Mouse (Mus musculus) CD4-positive, CD25-positive, alpha-beta regulatory T cell, adult 4 months (primary cell): ENCODE results near the gene Pdpk1. TPM values are rescaled to one million over a fixed set of nuclear protein-coding genes. Genes with fewer than 3 reads are reported as not detected.
"Not testable (repeated sequence)": the region's sequence is repeated elsewhere in the genome, so short reads cannot be mapped to it uniquely, and the experiment has no call there.

Experiments
- ATAC-seq: one replicate; pipeline ENCODE4 v1.8.0; 2017
- polyA plus RNA-seq, 2 experiments: library from polyadenylated mRNA; unstranded; fragments of 100-300 nt; shearing (Covaris generic); gene quantifications; one replicate each; pipeline ENCODE4 v1.2.1; 2017

Gene Pdpk1
- polyA plus RNA-seq, 2 experiments from 2014 or later = 30.4 to 37.6 TPM

GRCm38 (mm10) chr17:24162584-24163175 is 12.0 kb upstream of the Pdpk1 start:
- ATAC-seq = peak; percentile 32

DNA sequence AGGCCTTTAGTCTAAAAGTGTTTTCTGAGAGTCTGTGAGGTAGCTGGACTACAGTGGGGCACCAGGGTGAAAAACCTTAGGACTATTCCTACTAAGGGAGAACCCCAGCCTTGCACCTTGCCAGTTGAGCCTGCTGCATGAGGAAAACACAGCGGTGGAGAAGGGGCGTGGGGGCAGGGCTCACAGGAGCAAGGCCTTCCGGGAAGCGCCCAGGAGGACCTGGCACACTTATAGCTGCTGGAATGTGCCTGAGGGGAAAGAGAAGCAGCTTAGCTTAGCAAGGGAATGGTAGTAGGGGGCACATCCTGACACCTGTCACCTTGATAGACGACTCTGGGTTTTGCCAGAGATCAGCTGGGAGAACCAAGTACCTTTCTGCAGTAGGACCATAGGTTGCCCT is 10.7 kb upstream of the Pdpk1 start:
- no peak for ATAC-seq

DNA sequence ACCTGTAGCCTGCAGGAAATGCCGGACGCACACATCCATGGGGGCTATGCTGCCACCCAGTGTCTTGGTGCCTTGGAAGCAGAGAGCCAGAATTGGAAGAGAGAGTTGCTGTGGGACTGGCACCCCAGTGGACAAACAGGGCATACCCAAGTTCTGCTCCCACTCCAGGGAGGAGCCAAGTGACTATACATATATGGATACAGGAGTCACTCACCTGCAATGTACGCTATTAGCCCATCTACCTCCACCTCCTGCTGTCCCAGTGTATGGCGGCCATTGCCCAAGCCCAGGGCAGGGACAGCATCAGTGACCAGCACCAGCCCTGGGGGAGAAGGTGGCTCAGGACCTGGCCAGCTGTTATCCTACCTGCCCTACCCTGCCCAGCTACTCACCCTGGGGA is 6.8 kb upstream of the Pdpk1 start:
- no peak for ATAC-seq

- no peak for ATAC-seq
Observed at GRCm38 (mm10) chr17:24157121-24157520, 6.4 kb upstream of the Pdpk1 start.

- no peak for ATAC-seq
Observed at GRCm38 (mm10) chr17:24156394-24156793, 5.7 kb upstream of the Pdpk1 start.

DNA sequence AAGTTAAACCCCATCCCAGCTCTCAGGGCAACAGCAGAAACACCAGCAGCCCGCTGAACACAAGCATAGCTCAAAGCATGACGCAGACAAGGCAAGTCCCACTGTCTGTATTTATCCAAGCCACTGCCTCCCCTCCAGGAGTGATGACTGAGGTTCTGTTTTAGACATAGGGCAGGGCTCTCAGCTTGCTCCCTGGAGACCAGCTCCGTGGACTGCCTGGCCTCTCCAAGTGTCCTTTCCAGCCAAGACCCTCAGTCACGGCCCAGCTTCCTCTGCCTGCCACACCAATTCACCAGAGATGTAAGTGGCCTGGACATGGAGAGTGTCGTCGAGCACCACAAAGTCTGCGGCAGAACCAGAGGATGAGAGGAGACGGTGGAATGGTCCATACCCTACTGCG is 5.0 kb upstream of the Pdpk1 start:
- ATAC-seq = no peak

DNA sequence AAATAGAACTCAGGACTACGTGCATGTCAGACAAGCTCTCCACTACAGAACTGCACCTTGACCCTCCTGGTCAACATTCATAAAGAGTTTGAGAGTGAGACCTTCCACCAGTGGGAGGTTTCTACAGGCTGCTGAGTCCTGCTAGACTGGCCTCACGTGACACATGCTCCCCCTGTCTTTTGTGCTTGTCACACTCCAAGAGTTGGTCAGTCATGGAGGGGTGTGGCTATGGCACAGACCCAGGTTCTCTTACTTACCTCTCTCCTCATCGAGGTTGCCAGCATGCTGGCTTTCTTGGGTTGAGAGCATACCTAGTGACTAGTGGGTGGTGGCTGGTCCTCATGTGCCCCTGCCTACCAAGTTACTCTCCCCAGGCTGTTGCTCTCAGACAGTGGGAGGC is 3.7 kb upstream of the Pdpk1 start:
- ATAC-seq = no peak

GRCm38 (mm10) chr17:24151890-24152563 is 1.3 kb upstream of the Pdpk1 start:
- peak; percentile 96 for ATAC-seq

- no peak for ATAC-seq
Observed at GRCm38 (mm10) chr17:24151382-24151781, 658 bp upstream of the Pdpk1 start.

DNA sequence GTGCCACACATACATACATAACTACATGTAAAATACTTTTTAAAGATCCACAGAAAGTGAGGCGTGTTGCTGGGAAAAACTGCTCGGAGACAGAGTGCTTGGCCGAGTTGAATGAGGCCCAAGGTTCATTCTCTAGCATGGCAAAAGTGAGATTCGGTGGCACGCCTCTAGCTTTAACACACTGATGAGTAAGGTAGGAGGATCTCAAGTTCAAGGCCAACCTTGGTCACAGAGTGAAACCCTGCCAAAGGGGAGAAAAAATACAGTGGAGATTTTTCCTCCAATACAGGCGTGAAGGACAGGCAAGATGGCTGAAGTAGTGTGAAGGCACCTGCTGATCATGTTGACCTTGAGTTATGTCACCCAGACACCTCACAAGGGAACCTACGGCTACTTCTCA is 1.3 kb downstream of the Pdpk1 start:
- no peak for ATAC-seq

- ATAC-seq = no peak
Observed at GRCm38 (mm10) chr17:24142897-24143296, 7.8 kb downstream of the Pdpk1 start.

- peak; percentile 98 for ATAC-seq
Observed at GRCm38 (mm10) chr17:24141425-24141920, 9.3 kb downstream of the Pdpk1 start.

DNA sequence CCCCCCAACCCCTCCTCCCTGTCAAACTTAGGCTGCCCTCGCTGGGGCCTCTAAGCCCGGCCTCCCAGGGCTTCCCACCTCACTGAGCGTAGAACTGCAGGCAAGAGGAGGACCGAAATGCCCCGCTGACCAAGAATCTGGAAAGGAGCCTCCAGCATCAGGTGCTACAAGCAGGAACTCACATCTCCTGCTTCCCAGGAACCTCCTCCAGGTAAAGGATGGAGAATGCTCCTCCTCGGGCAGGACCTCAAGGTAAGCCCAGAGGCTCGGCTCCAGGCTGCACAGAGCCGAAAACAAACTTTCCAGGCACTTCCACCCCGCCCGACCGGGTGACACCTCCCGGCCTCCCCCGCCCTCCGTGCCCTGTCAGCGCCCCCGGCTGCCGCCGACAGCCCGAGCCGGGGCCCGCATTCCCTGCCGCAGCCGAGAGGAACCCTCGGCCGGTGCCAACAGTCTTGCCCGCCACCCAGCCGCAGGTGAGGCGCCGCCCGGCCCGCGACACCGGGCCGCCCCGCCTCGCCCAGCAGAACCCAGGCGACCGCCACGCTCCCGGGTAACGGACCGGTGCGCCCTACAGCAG is 9.8 kb downstream of the Pdpk1 start:
- no peak for ATAC-seq

- no peak for ATAC-seq
Observed at GRCm38 (mm10) chr17:24139968-24140367, 10.8 kb downstream of the Pdpk1 start.

DNA sequence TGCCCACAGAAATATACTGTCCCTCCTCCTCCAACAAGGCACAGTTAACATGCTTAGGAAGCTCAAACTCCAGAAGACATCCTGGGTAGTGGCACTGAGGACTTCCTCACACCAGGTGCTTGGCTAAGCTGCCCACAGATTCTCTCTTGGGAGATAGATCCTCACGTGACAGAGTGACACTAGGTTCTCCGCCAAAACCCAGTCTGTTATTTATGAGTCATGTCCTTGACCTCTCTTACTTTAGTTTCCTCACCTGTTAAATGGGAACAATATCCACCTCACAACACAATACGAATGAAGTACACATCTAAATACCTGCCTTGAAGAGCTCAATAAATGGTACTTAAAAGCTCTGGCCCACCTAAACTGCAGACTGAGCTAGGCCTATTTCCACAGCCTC is 11.5 kb downstream of the Pdpk1 start:
- no peak for ATAC-seq

- ATAC-seq = no peak
Observed at GRCm38 (mm10) chr17:24137226-24137880, 13.4 kb downstream of the Pdpk1 start.

DNA sequence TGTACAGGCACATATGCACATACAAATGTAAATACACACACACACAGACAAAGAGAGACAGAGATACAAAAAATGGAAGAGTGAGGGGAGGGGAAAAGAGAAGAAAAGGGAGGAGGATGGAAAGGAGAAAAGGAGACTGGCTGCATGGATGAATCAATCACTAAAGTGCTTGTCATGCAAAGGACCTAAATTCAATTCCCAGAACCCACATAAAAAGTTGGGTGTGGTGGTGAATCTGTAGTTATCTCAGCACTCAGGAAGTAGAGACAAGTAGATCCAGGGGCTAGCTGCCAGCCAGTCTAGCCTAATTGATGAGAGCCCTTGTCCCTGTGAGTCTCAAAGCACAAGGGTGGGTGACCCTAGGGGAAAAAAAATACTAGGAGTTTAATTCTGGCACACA is 16.7 kb downstream of the Pdpk1 start:
- ATAC-seq = no peak

- ATAC-seq = not testable (repeated sequence)
Observed at GRCm38 (mm10) chr17:24132919-24133318, 17.8 kb downstream of the Pdpk1 start.

- no peak for ATAC-seq
Observed at GRCm38 (mm10) chr17:24131570-24131969, 19.2 kb downstream of the Pdpk1 start.

DNA sequence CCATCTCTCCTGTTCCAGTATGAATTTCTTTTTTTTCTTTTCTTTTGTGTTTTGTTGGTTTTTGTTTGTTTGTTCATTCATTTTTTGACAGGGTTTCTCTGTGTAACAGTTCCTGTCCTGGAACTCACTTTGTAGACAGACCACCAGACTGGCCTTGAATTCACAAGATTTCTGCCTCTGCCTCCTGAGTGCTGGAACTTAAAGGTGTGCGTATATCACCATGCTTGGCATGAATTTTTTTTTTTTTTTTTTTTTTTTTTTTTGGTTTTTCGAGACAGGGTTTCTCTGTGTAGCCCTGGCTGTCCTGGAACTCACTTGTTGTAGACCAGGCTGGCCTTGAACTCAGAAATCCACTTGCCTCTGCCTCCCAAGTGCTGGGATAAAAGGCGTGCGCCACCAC is 21.5 kb downstream of the Pdpk1 start:
- not testable (repeated sequence) for ATAC-seq

DNA sequence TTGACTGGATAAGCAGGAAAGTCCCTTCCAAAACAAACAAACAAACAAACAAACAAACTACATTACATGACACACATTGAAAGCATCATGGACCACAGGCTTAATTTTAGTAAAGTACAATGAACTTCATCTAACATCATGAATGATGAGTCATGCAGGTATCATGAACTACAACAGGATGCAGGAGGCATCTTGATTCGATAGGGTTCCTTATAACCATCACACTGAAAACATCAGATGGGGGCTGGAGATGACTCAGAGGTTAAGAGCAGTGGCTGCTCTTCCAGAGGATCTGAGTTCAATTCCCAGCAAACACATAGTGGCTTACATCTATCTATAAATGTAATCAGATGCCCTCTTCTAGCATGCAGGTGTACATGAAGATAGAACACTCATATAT is 23.1 kb downstream of the Pdpk1 start:
- ATAC-seq = peak; percentile 85

- ATAC-seq = peak; percentile 57
Observed at GRCm38 (mm10) chr17:24126801-24127200, 23.9 kb downstream of the Pdpk1 start.

GRCm38 (mm10) chr17:24119446-24119845 is 31.3 kb downstream of the Pdpk1 start:
- no peak for ATAC-seq

- ATAC-seq = no peak
Observed at GRCm38 (mm10) chr17:24113031-24113430, 37.7 kb downstream of the Pdpk1 start.
